Mouse (Mus musculus) liver, embryonic 15.5 days (tissue): Measurements from ENCODE around the gene Eps15l1. TPM values are rescaled to one million over a fixed set of nuclear protein-coding genes. Genes with fewer than 3 reads are reported as not detected.

Source experiments
- ATAC-seq: fragments of 200-750 bp; cut with Nextera tagmentation; 2 replicates; pipeline ENCODE4 v1.8.0; 2017; ENCODE audit warnings: moderate number of reproducible peaks, mild to moderate bottlenecking, moderate library complexity; ENCODE audit not compliant: insufficient read depth
- H3K27ac ChIP-seq: fragments of 300-500 bp; sonication (generic); replicated peaks from 2 replicates; pipeline ENCODE4 v1.5.1; 2015; ENCODE audit warnings: mild to moderate bottlenecking, inconsistent platforms
- H3K27me3 ChIP-seq: fragments of 300-500 bp; sonication (generic); 2 replicates; pipeline ENCODE4 v1.6.1; 2015; ENCODE audit warnings: mild to moderate bottlenecking, inconsistent platforms
- H3K36me3 ChIP-seq: fragments of 300-500 bp; sonication (generic); replicated peaks from 2 replicates; pipeline ENCODE4 v1.6.1; 2015; ENCODE audit warnings: moderate library complexity, mild to moderate bottlenecking, inconsistent platforms
- H3K4me1 ChIP-seq: fragments of 300-500 bp; sonication (generic); replicated peaks from 2 replicates; pipeline ENCODE4 v1.6.1; 2015; ENCODE audit warnings: inconsistent platforms
- H3K4me2 ChIP-seq: fragments of 300-500 bp; sonication (generic); 2 replicates; pipeline ENCODE4 v1.6.1; 2015; ENCODE audit warnings: moderate library complexity, mild to moderate bottlenecking, inconsistent platforms
- H3K4me3 ChIP-seq: fragments of 300-500 bp; sonication (generic); replicated peaks from 2 replicates; pipeline ENCODE4 v1.5.1; 2015; ENCODE audit warnings: mild to moderate bottlenecking, inconsistent platforms
- H3K9ac ChIP-seq: fragments of 300-500 bp; sonication (generic); 2 replicates; pipeline ENCODE4 v1.6.1; 2015; ENCODE audit warnings: moderate library complexity, mild to moderate bottlenecking, inconsistent platforms
- H3K9me3 ChIP-seq: fragments of 300-500 bp; sonication (generic); replicated peaks from 2 replicates; pipeline ENCODE4 v1.6.1; 2016; ENCODE audit warnings: inconsistent platforms
- WGBS: fragments of 180-500 bp; shearing (Covaris S2); methylation state at CpG from one replicate; pipeline ENCODE4 v1.1.7; 2015; ENCODE audit warnings: mixed read lengths; ENCODE audit not compliant: insufficient replicate concordance; 5-methylcytosine and 5-hydroxymethylcytosine counted together
- polyA plus RNA-seq: library from polyadenylated mRNA; unstranded; fragments of >200 nt; fragmentation: Nextera tagmentation; extraction: Ambion mirVana; gene quantifications from 2 replicates; pipeline ENCODE4 v1.2.1, GENCODE M21; 2015

Gene Eps15l1
- polyA plus RNA-seq, 1 experiment from 2014 or later: 19.4 TPM

DNA sequence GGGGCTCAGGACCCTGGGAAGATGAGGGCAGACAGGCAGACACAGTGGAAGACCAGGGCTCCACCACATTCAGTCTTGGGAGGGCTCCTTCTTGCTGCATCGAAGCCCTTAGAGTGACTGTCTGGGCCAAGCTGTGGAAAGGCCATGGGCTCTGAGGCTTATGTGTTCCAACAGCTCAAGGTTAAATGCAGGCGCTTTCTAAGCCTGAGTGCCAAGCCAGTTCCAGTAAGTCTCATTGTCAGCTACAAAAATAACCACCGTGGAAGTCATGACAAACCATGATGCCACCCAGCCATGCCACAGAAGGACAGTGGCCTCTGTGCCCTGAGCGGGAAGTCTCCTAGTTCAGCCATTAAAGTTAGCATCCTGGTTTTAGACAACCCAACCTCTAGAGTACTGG is 89.6 kb downstream of the Eps15l1 start:
- H3K36me3 ChIP-seq: no peaks in the 10 kb centered on the region
- H3K4me2 ChIP-seq: no peak overlapping the region
- no peaks in the 10 kb centered on the region for H3K27me3 ChIP-seq
- no peaks in the 10 kb centered on the region for H3K9me3 ChIP-seq
- 74% methylated on average over 4 of the region's 4 CpGs for WGBS
- H3K4me3 ChIP-seq: no peak overlapping the region
- H3K9ac ChIP-seq: no peak overlapping the region
- ATAC-seq: no peak
- no peak overlapping the region for H3K27ac ChIP-seq
- no peaks in the 10 kb centered on the region for H3K4me1 ChIP-seq

GRCm38 (mm10) chr8:72330806-72331516 is 90.3 kb downstream of the Eps15l1 start:
- H3K27me3 ChIP-seq: no peaks in the 10 kb centered on the region
- H3K9ac ChIP-seq: no peak overlapping the region
- H3K27ac ChIP-seq: no peak overlapping the region
- WGBS: 56% methylated on average over 6 of the region's 6 CpGs
- H3K36me3 ChIP-seq: no peaks in the 10 kb centered on the region
- H3K4me2 ChIP-seq: no peak overlapping the region
- no peak for ATAC-seq
- H3K4me1 ChIP-seq: no peaks in the 10 kb centered on the region
- H3K9me3 ChIP-seq: no peaks in the 10 kb centered on the region
- H3K4me3 ChIP-seq: no peak overlapping the region

DNA sequence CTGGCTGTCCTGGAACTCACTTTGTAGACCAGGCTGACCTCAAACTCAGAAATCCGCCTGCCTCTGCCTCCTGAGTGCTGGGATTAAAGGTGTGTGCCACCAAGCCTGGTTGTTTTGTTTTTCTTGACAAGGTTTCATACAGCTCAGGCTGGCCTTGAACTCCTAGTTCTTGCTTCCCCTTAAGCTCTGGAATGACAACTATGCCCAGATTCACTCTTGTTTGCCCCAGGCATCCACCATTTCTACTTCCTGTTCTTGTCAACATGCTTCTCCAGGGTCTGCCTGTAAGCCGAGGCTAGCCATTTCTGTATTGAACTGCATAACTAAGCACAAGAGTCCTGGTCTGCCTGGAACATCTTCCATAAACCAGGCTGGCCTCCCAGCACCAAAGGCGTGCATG is 92.1 kb downstream of the Eps15l1 start:
- H3K27ac ChIP-seq: no peak overlapping the region
- H3K9ac ChIP-seq: no peak overlapping the region
- no peak overlapping the region for H3K4me2 ChIP-seq
- H3K27me3 ChIP-seq: no peaks in the 10 kb centered on the region
- H3K4me3 ChIP-seq: no peak overlapping the region
- ATAC-seq: no peak
- 60% methylated on average over 3 of the region's 3 CpGs for WGBS
- H3K9me3 ChIP-seq: no peaks in the 10 kb centered on the region
- no peaks in the 10 kb centered on the region for H3K36me3 ChIP-seq
- no peaks in the 10 kb centered on the region for H3K4me1 ChIP-seq

- Histone ChIP-seq H3K4me1 (peaks cover 30% of the 10 kb centered on the region), H3K36me3 (no peaks in the 10 kb centered on the region), H3K27ac (no peak overlapping the region), H3K4me3 (no peak overlapping the region), H3K27me3 (peaks cover 37% of the 10 kb centered on the region), H3K9ac (no peak overlapping the region), H3K9me3 (no peaks in the 10 kb centered on the region), H3K4me2 (no peak overlapping the region)
- ATAC-seq: no peak
- WGBS: 54% methylated on average over 2 of the region's 2 CpGs
These were observed 96.6 kb downstream of the Eps15l1 start for GRCm38 (mm10) chr8:72324708-72325107.

- H3K4me1 ChIP-seq: peaks cover 32% of the 10 kb centered on the region
- H3K9me3 ChIP-seq: no peaks in the 10 kb centered on the region
- 65% methylated on average over 10 of the region's 10 CpGs for WGBS
- ATAC-seq: no peak
- H3K4me3 ChIP-seq: no peak overlapping the region
- no peak overlapping the region for H3K9ac ChIP-seq
- H3K36me3 ChIP-seq: no peaks in the 10 kb centered on the region
- peaks cover 42% of the 10 kb centered on the region for H3K27me3 ChIP-seq
- no peak overlapping the region for H3K4me2 ChIP-seq
- H3K27ac ChIP-seq: no peak overlapping the region
These were observed 97.1 kb downstream of the Eps15l1 start for GRCm38 (mm10) chr8:72324036-72324706.

DNA sequence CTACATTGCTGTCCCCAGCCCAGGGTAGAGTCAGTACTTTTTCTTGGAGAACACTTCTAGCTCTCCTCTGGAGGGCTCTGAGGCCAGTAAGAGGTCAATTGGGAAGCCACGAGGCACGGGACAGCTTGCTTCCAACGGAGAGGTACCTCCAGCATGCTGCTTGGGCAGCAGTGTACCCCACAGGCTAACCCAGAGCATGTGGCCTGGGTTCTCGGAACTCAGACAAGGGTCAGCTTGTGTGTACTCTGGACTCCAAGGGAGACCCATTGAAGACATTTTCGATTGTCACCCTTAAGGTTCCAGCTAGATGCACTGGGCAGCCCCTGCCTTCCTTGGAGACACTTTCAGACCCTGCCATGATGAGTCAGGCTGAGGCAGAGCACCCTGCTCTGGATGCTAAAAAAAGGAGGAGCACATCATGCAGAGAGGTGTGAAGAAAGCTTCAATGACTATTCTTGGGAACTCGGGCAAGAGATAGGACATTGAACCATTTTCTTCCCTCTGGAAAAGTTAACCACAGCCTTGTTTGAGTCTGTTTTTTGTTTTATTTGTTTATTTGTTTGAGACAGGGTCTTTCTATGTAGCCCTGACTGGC is 98.0 kb downstream of the Eps15l1 start:
- WGBS: 42% methylated on average over 6 of the region's 6 CpGs
- no peak overlapping the region for H3K27ac ChIP-seq
- H3K9ac ChIP-seq: no peak overlapping the region

DNA sequence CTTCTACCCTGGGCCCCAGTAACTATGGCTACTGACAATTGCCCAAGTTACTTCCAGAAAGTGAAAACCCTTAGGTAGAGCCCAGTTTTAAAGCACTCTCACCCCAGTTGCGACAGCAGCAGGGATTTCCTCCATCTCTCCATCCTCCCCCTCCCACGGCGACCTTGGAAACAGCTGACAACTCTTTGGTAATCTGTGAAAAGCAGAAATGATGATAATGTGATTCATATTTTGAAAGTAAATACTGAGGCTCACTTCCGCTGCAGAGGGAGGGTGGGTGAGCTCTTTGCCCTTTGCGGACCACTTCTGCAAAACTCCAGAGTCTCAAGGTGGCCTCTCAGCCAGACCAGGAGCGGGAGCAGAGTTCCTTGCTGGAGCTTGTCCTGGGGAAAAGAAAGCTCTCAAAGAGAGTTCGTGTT is 98.8 kb downstream of the Eps15l1 start:
- peaks cover 56% of the 10 kb centered on the region for H3K27me3 ChIP-seq
- H3K9ac ChIP-seq: no peak overlapping the region
- H3K27ac ChIP-seq: no peak overlapping the region
- H3K36me3 ChIP-seq: no peaks in the 10 kb centered on the region
- WGBS: 26% methylated on average over 7 of the region's 7 CpGs
- no peak overlapping the region for H3K4me3 ChIP-seq
- ATAC-seq: no peak
- no peaks in the 10 kb centered on the region for H3K9me3 ChIP-seq
- peak overlapping the region; percentile 81; the same call in 1 of the 2 replicates for H3K4me2 ChIP-seq
- peaks cover 44% of the 10 kb centered on the region for H3K4me1 ChIP-seq

More for the DNA sequence above, 98.0 kb downstream of the Eps15l1 start:
- no peak for ATAC-seq
- Histone ChIP-seq H3K9me3 (no peaks in the 10 kb centered on the region), H3K27me3 (peaks cover 50% of the 10 kb centered on the region), H3K4me1 (peaks cover 40% of the 10 kb centered on the region), H3K4me2 (0 out of 2 replicates have a peak overlapping the region, but pooled peaks have one; percentile 18), H3K36me3 (no peaks in the 10 kb centered on the region), H3K4me3 (no peak overlapping the region)

- Histone ChIP-seq H3K9ac (no peak overlapping the region), H3K27me3 (peaks cover 59% of the 10 kb centered on the region), H3K4me1 (peaks cover 51% of the 10 kb centered on the region), H3K4me2 (peak overlapping the region; percentile 81; the same call in 1 of the 2 replicates), H3K4me3 (0 out of 2 replicates have a peak overlapping the region, but pooled peaks have one; percentile 62), H3K27ac (0 out of 2 replicates have a peak overlapping the region, but pooled peaks have one; percentile 24), H3K9me3 (no peaks in the 10 kb centered on the region), H3K36me3 (no peaks in the 10 kb centered on the region)
- ATAC-seq: no peak
- WGBS: 86% methylated on average over 20 of the region's 20 CpGs
These were observed 99.4 kb downstream of the Eps15l1 start for GRCm38 (mm10) chr8:72321635-72322441.

DNA sequence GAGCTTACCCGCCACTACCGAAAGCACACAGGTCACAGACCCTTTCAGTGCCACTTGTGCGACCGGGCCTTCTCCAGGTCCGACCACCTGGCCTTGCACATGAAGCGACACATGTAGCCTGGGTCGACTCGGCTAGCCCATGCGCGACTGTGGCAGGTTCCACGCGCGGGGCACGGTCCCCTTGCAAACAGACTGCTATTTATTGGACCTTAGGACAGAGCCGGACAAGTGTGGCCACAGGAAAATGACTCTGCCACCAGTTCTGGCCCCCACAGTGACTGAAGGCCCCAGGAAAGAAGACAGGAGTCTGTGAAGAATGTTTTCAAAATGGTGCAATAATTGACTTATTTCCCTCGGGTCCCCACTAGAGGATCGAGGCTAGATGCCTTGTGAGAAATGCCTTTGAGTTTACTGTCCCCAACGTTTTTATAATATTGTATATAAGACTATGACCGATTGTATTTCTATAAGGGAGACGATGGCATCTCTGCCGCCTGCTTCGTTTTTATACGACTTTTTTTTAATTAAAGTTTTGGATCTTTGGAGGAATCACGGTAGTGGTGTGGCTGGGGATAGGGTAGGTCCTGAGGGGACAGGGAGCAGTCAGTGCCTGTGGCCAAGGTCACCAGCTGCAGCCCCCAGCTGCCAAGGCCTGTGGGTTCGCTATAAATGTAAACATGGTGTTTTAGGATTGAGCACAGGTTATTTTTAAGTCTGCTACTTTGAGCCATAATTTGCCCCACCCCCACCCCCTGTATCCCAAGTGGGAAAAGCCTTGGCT is 100.3 kb downstream of the Eps15l1 start:
- Histone ChIP-seq H3K36me3 (no peaks in the 10 kb centered on the region), H3K9me3 (no peaks in the 10 kb centered on the region), H3K4me1 (peaks cover 57% of the 10 kb centered on the region), H3K9ac (no peak overlapping the region), H3K27ac (no peak overlapping the region), H3K4me2 (peak overlapping the region; percentile 81), H3K4me3 (peak overlapping the region; percentile 62), H3K27me3 (peaks cover 59% of the 10 kb centered on the region)
- no peak for ATAC-seq
- 56% methylated on average over 25 of the region's 25 CpGs for WGBS
